Mouse (Mus musculus) liver, embryonic 14.5 days (tissue): Measurements from ENCODE around the gene Camkk1. TPM values are rescaled to one million over a fixed set of nuclear protein-coding genes. Genes with fewer than 3 reads are reported as not detected.

ENCODE experiments used
- ATAC-seq: fragments of 200-750 bp; cut with Nextera tagmentation; 2 replicates; pipeline ENCODE4 v1.8.0; 2017; ENCODE audit warnings: moderate number of reproducible peaks, mild to moderate bottlenecking, moderate library complexity; ENCODE audit not compliant: insufficient read depth
- DNase-seq, 3 experiments: peaks; one replicate each; pipeline ENCODE4 v3.0.0-alpha.2; 2012 to 2013; ENCODE audit warnings: low read depth in 3 of 3, low spot score in 3 of 3
- H3K27ac ChIP-seq: fragments of 300-500 bp; sonication (generic); 2 replicates; pipeline ENCODE4 v1.5.1; 2014; ENCODE audit warnings: moderate library complexity, mild to moderate bottlenecking, control low read depth, inconsistent platforms
- H3K27me3 ChIP-seq: fragments of 300-500 bp; sonication (generic); 2 replicates; pipeline ENCODE4 v1.6.1; 2014; ENCODE audit warnings: mild to moderate bottlenecking, low read length, moderate library complexity; ENCODE audit not compliant: control insufficient read depth, insufficient read depth
- H3K36me3 ChIP-seq: fragments of 300-500 bp; sonication (generic); replicated peaks from 2 replicates; pipeline ENCODE4 v1.6.1; 2014; ENCODE audit warnings: low read depth; ENCODE audit not compliant: control insufficient read depth, insufficient read depth
- H3K4me1 ChIP-seq, 2 experiments: fragments of 200-500 bp in 1 of 2; fragments of 300-500 bp in 1 of 2; sonication (generic) in 1 of 2; replicated peaks; 2 replicates each; pipeline ENCODE4 v1.6.1; 2012 to 2014; ENCODE audit warnings: antibody characterized with exemption in 1 of 2, inconsistent platforms in 1 of 2, low read length in 1 of 2; ENCODE audit not compliant: control insufficient read depth in 2 of 2, insufficient read depth in 2 of 2
- H3K4me2 ChIP-seq: fragments of 300-500 bp; sonication (generic); 2 replicates; pipeline ENCODE4 v1.6.1; 2014; ENCODE audit warnings: low read depth, mild to moderate bottlenecking, control low read depth, moderate library complexity
- H3K4me3 ChIP-seq, 2 experiments: fragments of 200-500 bp in 1 of 2; fragments of 300-500 bp in 1 of 2; sonication (generic) in 1 of 2; 2 replicates each; pipeline ENCODE4 v1.5.1; 2012 to 2014; ENCODE audit warnings: low read depth in 2 of 2, low read length in 2 of 2, mild to moderate bottlenecking in 2 of 2, control low read depth in 1 of 2, inconsistent platforms in 1 of 2, moderate library complexity in 1 of 2; ENCODE audit not compliant: insufficient read depth in 1 of 2
- H3K9ac ChIP-seq: fragments of 300-500 bp; sonication (generic); replicated peaks from 2 replicates; pipeline ENCODE4 v1.6.1; 2014; ENCODE audit warnings: mild to moderate bottlenecking, control low read depth, moderate library complexity
- H3K9me3 ChIP-seq: fragments of 300-500 bp; sonication (generic); 2 replicates; pipeline ENCODE4 v1.6.1; 2016; ENCODE audit warnings: low read length, mixed read lengths; ENCODE audit not compliant: control insufficient read depth
- CTCF ChIP-seq: IDR thresholded peaks from 2 replicates; pipeline ENCODE4 v1.5.1; 2016; ENCODE audit warnings: antibody characterized with exemption, low read depth, control low read depth
- EP300 ChIP-seq: IDR thresholded peaks from 2 replicates; pipeline ENCODE4 v1.6.1; 2016; ENCODE audit warnings: antibody characterized with exemption, low read depth
- WGBS: fragments of 180-500 bp; shearing (Covaris S2); extraction: QIAGEN DNeasy Blood & Tissue Kit; methylation state at CpG from one replicate; pipeline ENCODE4 v1.1.7; 2014; ENCODE audit not compliant: insufficient replicate concordance; 5-methylcytosine and 5-hydroxymethylcytosine counted together
- polyA plus RNA-seq, 2 experiments: library from polyadenylated mRNA; depleted of rRNA in 1 of 2; stranded (reverse) in 1 of 2; unstranded in 1 of 2; fragments of >200 nt; fragmentation: Nextera tagmentation in 1 of 2; extraction: Ambion mirVana in 1 of 2; gene quantifications; 2 replicates each; pipeline versions ENCODE4 v1.2.1 to v1.2.3; 2012 to 2014

Camkk1 gene
- polyA plus RNA-seq, 2 experiments: 0.36 to 0.69 TPM

DNA sequence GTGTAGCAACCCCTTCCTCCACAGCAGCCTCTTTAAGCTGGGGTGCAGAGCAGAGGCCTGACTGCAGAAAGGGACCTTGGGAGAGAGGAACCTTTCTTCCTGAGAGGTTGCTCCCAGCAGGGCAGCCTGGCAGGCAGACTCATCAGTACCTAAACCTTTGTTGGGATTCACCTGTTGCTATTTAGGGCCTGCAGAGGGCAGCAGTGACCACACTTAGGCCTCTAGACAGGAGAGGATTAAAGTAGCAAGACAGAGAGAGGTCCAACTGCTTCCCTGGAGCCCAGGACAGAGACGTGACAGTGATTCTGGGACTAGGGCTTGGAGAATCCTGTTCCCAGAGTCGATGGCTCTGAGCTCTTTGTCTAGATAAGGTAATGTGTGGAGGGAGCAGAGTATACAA lies 12.4 kb upstream of the Camkk1 start:
- WGBS: 15% methylated on average over 2 of the region's 2 CpGs
- ATAC-seq (no peak), DNase-seq (peak in 2 of 3 experiments; percentile 26 to 36)
- Histone ChIP-seq H3K4me2 (no peak overlapping the region), H3K9ac (no peak overlapping the region), H3K4me3 (no peak overlapping the region), H3K36me3 (no peaks in the 10 kb centered on the region), H3K9me3 (no peaks in the 10 kb centered on the region), H3K27me3 (no peaks in the 10 kb centered on the region), H3K27ac (no peak overlapping the region), H3K4me1 (no peaks in the 10 kb centered on the region)
- TF ChIP-seq CTCF (peak; percentile 79), EP300 (no peak)

DNA sequence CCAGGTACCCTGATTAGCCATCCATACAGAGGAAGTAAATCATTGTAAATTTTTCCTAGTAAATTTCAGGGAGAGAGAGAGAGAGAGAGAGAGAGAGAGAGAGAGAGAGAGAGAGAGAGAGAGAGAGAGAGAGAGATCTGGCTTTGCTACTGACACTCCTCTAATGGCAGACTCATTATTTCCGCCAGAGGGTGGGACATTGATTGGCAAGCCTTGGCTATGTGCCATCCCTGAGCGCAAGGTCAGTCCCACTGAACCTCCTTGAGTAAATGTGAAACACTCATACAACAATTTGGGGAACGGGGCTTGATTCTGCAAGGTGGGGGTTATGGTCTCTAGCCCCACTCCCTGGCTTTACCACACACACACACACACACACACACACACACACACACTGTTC lies 11.7 kb upstream of the Camkk1 start:
- DNase-seq (no peak), ATAC-seq (no peak)
- Histone ChIP-seq H3K27me3 (no peaks in the 10 kb centered on the region), H3K4me3 (no peak overlapping the region), H3K9me3 (no peaks in the 10 kb centered on the region), H3K36me3 (no peaks in the 10 kb centered on the region), H3K4me1 (no peaks in the 10 kb centered on the region), H3K4me2 (no peak overlapping the region), H3K27ac (no peak overlapping the region), H3K9ac (no peak overlapping the region)
- TF ChIP-seq EP300 (no peak), CTCF (no peak)
- WGBS: 75% methylated on average over 3 of the region's 3 CpGs

- DNase-seq (no peak), ATAC-seq (no peak)
- WGBS: 61% methylated on average over 11 of the region's 11 CpGs
- H3K9ac ChIP-seq: no peak overlapping the region
- no peak overlapping the region for H3K4me2 ChIP-seq
- no peaks in the 10 kb centered on the region for H3K9me3 ChIP-seq
- H3K27me3 ChIP-seq: no peaks in the 10 kb centered on the region
- no peaks in the 10 kb centered on the region for H3K36me3 ChIP-seq
- no peak overlapping the region for H3K27ac ChIP-seq
- TF ChIP-seq EP300 (no peak), CTCF (peak; percentile 84)
- no peaks in the 10 kb centered on the region for H3K4me1 ChIP-seq
- H3K4me3 ChIP-seq: no peak overlapping the region
Observed at GRCm38 (mm10) chr11:73007698-73008481, 10.9 kb upstream of the Camkk1 start.

DNA sequence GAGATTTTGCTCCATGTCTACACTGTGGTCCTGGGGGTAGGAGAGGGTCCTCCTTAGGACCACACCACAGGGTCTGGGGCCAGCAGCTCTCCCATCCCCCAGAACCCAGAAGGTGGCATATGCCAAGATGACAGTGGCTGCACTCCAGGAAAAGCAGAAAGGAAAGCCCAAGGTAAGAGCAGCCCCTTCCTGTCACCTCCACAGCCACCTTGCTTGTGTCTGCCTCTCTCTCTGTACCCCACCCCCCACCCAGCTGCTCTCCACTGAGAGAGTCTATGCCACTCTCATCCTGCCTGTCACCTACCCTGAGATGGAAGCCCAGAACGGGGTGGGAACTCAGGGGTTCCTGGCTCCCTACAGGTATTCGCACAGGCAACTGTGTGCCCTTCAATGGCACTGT lies 10.0 kb upstream of the Camkk1 start:
- Histone ChIP-seq H3K9ac (no peak overlapping the region), H3K36me3 (no peaks in the 10 kb centered on the region), H3K4me3 (no peak overlapping the region), H3K9me3 (no peaks in the 10 kb centered on the region), H3K4me2 (no peak overlapping the region), H3K27me3 (no peaks in the 10 kb centered on the region), H3K27ac (no peak overlapping the region), H3K4me1 (no peaks in the 10 kb centered on the region)
- ATAC-seq (no peak), DNase-seq (no peak)
- 57% methylated on average over 2 of the region's 2 CpGs for WGBS
- no peak for TF ChIP-seq EP300
- TF ChIP-seq CTCF: no peak

GRCm38 (mm10) chr11:73009531-73010274 lies 9.1 kb upstream of the Camkk1 start:
- Histone ChIP-seq H3K27ac (no peak overlapping the region), H3K9ac (no peak overlapping the region), H3K4me1 (no peaks in the 10 kb centered on the region), H3K36me3 (no peaks in the 10 kb centered on the region), H3K4me2 (no peak overlapping the region), H3K4me3 (no peak overlapping the region), H3K9me3 (no peaks in the 10 kb centered on the region), H3K27me3 (no peaks in the 10 kb centered on the region)
- TF ChIP-seq EP300: no peak
- TF ChIP-seq CTCF: no peak
- no peak for DNase-seq
- no peak for ATAC-seq
- 65% methylated on average over 13 of the region's 13 CpGs for WGBS
